Mouse (Mus musculus): ENCODE measurements around the gene Asb2. TPM values are rescaled to one million over a fixed set of nuclear protein-coding genes. Genes with fewer than 3 reads are reported as not detected.

The Asb2 gene
- total RNA-seq, 4 experiments from 2014 or later, result 4.2 to 7.1 (median 4.7) TPM

DNA sequence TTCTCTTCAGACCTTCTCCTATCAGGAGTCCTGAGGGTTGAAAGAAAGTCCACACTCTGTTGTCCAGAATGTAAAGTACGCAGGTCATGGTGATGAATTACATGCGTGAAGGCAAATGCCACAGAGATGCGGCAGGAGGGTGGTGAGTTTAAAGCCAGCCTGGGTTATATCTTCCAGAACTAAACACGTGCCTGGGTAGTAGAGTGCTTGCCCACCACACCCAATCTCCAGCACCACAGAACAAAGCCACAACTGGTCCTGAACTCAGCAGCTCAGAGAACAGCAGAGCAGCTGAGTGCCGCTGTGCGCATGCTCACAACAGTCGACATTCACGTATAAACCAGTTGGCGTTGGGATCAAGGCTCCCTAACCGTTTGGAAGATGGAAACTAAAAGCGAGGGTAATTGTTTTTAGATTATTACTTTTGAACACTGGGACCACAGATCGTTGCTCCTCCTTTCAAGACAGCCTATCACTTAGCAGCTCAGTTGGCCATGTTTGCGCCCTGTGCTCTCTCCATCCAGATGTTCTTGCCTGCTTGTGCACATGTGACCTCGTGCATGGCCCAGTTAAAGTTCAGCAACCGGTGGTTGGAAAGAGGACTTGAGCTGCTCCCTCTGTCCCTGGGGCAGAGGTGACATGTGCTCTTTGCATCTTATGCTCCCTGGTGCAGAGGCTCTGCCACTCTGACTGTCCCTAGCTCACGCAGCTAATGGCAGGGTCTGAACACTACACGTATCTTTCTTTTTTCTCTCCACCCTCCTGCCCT lies 5.9 kb upstream of the Asb2 start:
- no peak for DNase-seq (ENCODE audit: low spot score in 2 of 2)

DNA sequence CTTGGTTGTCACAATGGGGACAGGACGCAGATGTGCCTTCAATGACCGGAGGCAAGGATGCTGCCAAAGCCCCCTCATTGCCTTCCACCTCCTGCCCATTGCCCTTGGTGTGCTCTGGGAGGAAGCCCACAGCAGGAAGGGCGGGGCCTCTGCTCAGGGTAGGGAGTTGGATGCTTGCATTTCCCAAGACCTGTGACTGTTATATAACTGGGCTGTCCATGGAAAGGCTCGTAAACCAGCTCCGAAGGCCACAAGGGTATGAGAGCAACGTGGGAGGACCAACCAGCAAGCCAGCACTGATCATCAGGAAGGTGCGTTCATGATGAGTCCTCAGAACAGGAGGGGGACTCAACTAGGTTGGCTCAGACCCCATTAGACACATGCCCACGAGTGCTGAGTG lies 5.0 kb upstream of the Asb2 start:
- DNase-seq (ENCODE audit: low spot score in 2 of 2), result no peak

DNA sequence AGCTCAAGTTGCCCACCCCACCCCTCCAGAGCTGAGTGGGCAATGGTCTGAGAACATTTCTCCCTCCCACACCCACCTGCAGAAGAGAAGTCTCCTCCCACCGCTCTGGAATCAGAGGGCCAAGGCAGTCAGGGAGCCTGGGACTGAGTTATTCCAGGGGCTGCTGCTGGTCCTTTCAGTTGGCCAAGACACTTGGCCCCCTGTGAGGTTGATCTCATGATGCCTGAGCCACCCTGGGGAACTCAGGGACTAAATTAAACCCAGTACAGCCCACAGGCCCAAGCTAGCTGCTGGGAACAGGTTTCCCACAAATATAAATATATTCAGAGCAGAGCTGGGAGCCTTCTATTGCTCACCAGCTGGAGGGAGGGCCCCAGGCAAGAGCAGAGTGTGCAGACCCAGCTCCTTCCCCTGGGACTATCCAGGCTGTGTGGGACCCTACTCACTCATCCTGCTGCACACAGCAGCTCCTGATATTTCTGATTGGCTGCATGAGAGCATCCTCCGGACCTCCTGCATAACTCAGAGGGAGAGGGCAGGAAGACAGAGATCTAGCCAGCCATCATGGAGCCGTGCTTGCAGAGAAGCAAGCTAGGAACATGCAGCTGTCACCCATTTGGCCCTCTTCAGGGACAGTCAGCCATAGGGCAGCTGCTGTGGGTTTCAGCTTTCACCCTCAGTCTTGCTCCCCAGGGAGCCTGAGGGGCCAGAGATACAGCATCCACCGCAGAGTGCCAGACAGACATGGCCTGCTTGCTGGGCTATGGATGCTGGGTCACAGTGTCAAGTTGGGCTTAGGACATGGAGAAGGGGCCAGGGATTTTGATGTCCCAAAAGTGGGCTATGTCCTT lies 3.4 kb upstream of the Asb2 start:
- DNase-seq (ENCODE audit: low spot score in 2 of 2), result no peak

DNA sequence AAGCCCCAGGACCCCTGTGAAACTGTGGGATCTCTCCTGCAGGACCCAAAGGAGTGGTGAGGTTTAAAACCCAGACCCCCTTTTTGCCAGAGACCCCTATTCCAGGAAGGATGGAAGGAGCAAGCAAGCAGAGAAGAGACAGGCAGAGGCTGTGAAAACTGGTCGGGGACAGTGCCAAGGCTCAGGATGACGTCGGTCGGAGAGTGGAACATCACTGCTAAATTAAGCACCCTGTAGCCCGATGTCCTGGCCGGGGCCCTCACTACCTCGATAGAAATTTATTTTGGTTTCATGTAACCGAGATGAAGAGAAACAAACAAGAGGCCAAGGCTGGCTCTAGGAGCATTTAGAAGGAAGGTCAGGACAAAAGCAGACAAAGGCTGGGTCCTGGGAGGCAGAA lies 2.4 kb upstream of the Asb2 start:
- no peak for DNase-seq (ENCODE audit: low spot score in 2 of 2)

DNA sequence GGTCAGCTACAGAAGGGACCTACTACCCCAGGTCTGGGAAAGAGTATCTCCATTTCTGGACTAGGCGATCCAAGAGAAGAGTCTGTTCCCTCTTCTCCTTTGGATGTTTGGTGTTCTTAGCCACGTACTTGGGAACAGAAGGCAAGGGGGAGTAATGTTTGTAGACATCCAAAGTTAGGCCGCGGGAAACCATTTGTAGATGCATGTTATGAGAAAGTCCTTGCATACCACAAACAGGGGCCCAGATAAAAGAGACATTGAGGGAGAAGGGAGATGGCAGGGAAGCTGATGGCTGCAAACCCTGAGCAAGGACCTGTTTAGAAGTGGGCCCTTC lies 581 bp upstream of the Asb2 start:
- DNase-seq (ENCODE audit: low spot score in 2 of 2), result no peak

DNA sequence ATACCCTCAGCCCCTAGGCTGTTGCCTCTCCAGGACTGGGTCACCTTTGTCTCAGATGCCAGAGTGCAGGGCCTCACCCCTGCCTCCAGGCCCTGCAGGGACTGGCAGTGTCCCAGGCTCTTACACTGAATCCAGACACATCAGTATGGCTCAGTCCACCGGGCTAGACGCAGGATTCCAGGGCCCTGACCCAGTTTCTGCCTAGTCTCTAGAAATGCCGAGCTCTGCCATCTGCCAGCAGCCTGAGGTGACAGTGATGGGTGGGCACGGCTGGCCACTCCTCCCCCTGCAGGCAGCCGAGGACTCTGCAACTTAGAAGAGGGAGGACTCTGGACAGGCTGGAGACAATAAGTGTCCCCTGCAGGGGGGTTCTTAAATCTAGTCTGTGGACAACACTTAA lies 2.3 kb downstream of the Asb2 start:
- peak in 1 of 2 experiments; percentile 49 for DNase-seq (ENCODE audit: low spot score in 2 of 2)

DNA sequence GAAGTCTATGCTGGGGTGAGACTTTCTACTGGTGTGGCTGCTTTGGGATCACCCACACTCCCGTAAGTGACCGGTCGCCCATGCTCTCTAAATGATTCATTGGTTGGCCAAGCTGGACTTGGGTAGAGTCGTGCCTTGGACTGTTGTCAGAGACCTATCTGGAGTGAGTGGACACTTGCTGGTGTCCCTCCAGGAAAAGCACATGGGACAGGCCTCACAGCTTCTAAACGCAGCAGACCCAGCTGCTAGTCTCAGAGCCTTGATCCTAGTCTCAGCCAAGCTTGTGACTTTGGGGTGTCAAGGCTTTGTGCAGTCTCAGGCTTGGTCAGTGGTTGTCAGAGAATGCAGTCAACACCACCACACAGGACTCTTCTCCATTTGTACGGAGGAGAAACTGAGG lies 3.1 kb downstream of the Asb2 start:
- no peak for DNase-seq (ENCODE audit: low spot score in 2 of 2)

DNA sequence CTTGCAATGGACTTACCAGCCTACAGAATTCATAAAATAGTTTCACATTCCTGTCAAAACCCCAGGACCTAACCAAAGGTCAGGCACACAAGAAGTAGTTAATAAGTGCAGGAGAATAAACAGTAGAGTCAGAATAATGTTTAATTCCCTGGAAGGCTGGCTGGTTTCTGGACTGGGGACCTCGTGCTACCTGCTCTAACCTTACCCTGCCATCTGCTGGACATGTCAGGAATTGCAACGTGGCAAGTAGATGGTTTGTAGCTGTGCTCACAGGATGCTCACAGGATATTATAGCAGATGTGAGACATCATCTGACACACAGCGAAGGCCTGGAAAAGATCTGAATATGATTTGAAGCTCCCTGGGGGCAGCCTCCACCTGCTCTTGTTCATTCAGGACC lies 7.3 kb downstream of the Asb2 start:
- peak; percentile 50 to 76 for DNase-seq (ENCODE audit: low spot score in 2 of 2)

DNA sequence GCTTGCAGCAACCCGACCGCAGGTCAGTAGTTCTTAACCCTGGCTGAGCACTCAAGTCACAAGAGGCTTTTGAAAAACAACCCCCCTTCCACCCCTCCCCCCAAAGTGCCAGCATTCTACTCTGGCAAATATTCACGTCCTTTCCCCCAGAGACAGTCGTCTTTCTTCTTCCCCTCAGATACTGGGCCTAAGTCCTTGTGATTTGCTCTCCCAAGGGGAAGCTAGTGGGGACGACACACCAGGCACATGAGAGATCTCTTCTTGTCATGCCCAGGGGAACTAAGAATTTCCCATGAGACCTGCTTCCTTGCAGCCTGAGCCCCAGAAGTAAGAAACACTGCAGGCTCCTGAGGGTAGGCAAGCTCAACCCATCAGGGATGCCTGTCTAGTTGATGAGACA lies 8.4 kb downstream of the Asb2 start:
- DNase-seq (ENCODE audit: low spot score in 2 of 2), result no peak

DNA sequence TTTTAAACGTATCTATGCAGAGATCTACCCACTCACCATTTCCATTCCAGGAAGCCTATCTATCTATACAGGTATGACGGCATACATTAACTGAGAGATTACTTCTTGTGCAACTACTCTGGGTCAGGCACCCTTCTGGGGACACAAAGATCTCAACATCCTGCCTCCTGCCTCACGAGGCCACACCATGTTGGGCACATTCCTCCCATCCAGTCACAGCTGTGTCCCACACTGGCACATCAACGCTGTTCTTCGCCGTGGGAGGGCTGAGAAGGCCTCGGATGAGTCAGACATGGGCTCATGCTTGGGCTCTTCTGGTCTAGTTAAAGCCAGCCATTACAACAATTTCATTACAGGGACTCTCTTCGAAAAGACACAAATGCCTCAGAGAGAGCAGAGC lies 8.9 kb downstream of the Asb2 start:
- peak in 1 of 2 experiments; percentile 77 for DNase-seq (ENCODE audit: low spot score in 2 of 2)

DNA sequence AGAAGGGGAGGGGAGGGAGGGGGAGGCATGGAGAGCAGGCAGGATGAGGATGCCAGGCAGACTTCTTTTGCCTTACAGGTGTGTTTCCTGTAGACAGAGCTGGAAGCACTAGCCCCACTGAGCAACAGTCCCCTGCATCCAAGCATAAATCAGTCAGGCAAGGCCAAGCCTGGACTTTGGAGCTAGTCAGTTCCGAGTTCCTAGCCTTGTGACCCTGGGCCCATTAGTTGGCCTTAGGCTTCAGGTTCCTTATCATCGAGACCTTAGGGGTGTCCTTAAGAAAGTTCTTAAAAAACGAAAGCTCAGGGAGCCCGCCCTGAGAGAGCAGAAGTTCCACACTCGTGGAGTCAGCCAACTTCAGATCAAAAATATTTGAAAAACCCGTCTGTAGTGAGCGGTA lies 10.9 kb downstream of the Asb2 start:
- no peak for DNase-seq (ENCODE audit: low spot score in 2 of 2)

DNA sequence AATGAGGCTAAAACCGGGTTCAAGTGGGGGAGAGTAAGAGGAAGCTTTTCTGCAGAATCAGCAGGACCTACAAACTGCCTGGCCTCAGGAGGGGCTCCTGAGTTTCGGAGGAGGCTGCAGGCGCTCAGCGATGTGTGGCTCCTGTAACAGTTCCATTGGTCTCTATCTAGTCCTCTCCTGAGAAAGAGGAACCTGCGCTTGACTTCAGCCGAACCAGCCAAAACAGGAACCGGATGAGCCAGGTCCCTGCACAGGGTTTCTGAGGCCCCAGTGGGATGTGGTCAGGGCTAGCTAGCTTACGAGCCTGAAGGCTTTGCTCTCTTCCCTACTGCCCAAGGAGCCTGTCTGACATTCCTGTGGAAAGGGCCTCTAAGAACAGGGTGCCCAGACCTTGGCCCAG lies 12.3 kb downstream of the Asb2 start:
- DNase-seq (ENCODE audit: low spot score in 2 of 2), result no peak

DNA sequence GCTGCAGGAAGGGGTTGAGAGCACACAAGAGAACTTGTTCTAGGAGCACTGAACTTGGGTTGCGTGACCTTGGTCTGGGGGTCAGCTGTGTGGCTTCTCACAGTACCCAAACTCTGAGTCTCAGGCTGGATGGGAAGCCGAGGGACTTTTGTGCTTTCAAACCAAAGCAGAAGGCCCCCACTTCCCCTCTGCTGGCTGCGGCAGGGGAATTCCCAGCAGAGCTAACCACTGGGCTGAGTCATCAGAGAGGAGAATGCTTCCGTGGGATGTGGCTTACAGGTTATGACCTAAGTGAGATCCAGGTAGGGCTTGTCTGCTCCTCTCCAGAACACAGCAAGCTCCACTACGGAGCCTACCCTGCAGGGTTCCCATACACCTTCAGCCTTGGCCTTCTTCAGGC lies 14.6 kb downstream of the Asb2 start:
- DNase-seq (ENCODE audit: low spot score in 2 of 2), result no peak

DNA sequence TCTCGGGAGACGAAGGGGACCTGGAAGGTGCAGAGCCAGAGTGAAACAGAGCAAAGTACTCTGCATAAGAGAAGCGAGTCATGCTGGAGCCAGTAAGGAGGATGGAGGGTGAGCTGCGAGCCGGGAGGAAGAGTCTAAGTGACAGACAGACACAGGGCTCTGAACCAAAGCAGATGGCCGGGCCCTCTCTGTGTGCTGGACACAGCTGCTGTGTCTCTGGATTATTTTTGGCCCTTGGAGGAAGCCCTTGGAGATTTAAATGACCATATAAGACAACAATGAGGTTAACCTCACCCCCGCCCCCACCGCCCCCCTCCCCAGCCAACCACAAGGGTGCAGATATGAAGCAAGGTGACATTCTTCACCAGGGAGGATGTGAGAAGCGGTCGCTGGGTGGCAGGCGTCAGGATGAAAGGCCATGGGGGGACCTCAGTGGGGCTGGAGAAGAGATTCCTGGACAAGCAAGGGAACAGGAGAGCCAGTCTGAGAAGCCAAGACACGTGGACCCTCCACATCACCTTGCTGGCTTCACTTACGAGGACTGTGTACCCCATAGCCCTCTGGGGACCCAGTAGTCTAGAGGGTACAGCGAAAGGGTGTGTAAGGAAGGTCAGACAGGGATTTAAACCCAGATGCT lies 17.5 kb downstream of the Asb2 start:
- no peak for DNase-seq (ENCODE audit: low spot score in 2 of 2)

DNA sequence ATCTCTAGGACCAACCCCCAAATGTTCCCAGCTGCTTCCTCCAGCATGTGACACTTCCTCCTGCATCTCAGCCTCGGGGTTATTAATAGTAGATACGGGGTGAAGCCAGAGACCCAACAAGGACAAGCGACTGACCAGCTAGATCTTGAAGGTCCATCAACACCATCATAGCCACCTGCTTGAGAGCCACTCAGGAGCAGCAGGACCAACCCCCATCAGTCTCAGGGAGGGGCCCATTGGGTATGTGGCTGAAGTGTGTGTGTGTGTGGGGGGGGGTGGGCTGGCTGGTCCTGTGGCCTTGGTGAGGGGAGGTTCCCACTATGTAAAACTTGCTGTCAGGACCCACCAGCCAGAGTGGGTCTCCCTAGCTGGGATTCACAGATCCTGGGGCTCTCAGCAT lies 19.0 kb downstream of the Asb2 start:
- DNase-seq (ENCODE audit: low spot score in 2 of 2), result no peak

DNA sequence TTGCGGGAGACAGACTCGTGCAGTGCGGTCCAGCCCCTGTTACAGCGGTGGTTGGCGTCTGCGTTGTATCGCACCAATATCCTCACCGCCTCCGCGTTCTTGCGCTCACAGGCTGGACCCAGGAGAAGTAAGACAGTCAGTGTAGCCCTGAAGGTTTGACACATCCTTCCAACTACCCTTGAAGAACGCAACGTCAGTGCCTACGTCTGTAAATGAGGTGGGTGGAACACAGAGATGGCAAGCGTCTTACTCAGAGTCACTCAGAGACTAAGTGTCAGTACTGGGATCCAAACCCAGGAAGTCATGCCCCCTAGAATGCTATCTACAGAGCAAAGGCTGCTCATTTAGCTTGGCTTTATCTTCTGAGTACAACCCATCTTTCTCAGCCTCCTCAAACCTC lies 22.4 kb downstream of the Asb2 start:
- DNase-seq (ENCODE audit: low spot score in 2 of 2), result no peak

DNA sequence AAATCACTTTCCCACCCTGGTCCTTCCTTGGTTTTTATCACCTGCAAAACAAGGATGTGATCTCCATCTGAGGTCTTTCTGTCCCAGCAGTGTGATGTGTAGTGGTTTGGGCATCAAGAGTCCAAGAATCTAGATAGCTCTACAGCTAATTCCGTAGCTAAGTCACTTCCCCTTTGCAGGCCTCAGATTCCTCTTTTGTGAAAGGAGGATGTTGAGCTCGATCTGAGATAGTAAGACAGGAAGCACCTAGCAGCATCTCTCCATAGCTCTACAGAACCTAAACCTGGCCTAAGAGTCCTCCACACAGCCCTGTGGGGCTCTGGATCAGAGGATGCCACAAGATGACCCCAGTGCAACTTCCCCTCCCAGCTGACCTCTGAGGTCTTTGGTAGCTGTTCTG lies 22.9 kb downstream of the Asb2 start:
- no peak for DNase-seq (ENCODE audit: low spot score in 2 of 2)

DNA sequence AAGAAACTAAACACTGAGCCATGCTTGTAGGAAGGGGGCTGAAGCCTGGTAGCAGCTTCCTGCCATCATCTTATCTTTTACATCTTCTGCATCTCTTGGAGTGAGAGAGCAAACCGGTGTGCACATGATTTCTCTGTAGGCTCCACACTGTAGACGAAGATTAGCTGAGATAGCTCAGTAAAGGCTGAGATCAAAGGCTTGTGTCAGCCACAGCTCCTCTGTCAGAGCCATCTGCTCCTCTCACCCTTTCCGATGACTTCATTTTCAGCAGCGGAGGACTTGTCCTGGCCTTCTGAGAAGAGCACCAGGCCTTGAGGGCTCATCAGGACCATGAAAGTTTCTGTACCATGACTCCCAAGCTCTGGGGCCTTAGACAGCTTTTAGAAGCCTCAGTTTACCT lies 24.3 kb downstream of the Asb2 start:
- no peak for DNase-seq (ENCODE audit: low spot score in 2 of 2)

DNA sequence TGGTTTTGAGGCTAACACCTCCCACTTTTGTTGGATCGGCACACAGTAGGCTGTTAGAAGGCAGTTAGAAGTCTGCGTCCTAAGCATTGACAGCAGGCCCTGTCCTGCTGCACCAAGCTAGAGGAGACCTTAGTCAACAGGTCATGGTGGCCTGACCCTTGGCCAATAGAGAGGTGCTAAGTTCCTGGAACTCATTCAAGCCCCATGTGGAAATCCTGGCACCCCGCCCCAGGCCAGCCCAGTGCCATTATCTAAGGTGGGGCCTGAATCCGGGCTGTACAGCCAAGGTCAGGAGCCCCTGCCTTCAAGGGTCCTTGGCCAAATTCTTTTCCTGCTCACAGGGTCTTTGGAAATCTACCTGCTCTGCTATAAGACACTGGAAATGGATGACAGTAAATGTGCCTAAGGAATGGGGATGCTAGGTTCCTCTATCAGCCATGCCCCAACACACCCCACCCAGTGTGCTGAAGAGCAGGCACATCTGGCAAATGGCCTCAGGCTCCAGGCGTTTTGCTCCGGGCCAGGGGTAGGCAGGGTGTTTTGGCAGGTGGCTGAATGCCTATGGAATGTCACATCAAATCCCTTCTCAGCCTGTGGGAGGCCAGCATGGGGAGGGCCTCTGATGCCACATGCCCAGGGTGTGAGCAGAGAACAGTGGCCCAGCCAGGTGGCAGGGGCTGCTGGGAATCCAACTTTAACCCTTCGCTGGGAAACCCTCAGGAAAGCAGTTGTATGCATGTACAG lies 27.2 kb downstream of the Asb2 start:
- DNase-seq (ENCODE audit: low spot score in 2 of 2), result no peak

DNA sequence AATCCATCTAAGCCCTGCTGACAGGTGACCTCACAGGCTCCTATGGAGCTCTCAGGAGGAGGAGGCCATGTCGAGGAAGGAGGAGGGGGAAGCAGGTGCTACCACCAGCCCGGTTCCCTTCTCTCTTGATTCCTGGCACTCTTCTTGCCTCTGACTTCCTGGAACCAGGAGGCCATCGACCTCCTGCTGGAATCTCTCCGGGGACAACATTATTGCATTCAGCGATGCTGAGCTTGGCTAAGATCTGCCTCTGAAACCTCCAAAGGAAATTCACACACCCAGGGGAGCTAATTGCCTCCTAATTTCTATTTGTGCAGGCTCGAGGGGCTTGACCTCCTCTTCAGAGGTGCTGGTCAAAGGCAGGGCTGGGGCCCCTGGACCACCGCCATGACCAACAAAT lies 28.7 kb downstream of the Asb2 start:
- DNase-seq (ENCODE audit: low spot score in 2 of 2), result no peak

DNA sequence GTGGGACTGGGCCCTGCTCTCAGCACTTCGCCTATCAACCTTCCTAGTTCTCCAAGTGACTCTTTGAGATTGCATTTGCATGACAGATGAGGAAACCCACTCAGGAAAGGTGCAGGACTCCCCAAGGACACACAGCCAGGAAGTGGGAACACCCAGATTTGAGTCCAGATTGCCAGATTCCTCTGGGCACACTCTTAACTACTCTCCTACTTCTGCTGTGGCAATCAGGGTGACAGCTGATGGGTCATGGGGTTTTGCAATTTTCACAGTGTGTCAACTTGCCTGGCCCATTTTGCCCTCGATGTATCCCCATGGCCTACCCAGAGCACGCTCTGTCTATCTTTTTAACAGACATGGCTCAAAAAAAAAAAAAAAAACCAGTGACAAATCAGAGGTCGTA lies 29.2 kb downstream of the Asb2 start:
- no peak for DNase-seq (ENCODE audit: low spot score in 2 of 2)

All from left cerebral cortex, adult 8-10 months (tissue).